Mouse (Mus musculus): ENCODE measurements at regions not wholly inside any gene's neighbourhood (a gene's known extent, or its start where the extent isn't known, plus 50 kb on each side); places are given as distances from the start of the nearest gene placed in this dataset.

- TF ChIP-seq MYOD1 (IDR thresholded peaks at IDR 0.05; ENCODE audit: control insufficient read depth in 1 of 3, insufficient read length in 2 of 3, low read depth in 2 of 3) (no peak), POLR2A (IDR thresholded peaks at IDR 0.05; ENCODE audit: insufficient read length, low read depth) (no peak), POLR2AphosphoS2 (IDR thresholded peaks at IDR 0.05; ENCODE audit: insufficient read length, low read depth) (no peak), MYOG (IDR thresholded peaks at IDR 0.05; ENCODE audit: control insufficient read depth in 1 of 3, insufficient read depth in 1 of 3, insufficient read length in 2 of 3, low read depth in 2 of 3) (no peak)
Measured at GRCm38 (mm10) chr17:4319141-4319540, 623.1 kb upstream of the Nox3 start.
